Mouse (Mus musculus): ENCODE data around the gene Foxn2. TPM values are rescaled to one million over a fixed set of nuclear protein-coding genes. Genes with fewer than 3 reads are reported as not detected.
"Not testable (repeated sequence)": the region's sequence is repeated elsewhere in the genome, so short reads cannot be mapped to it uniquely, and the experiment has no call there.

The Foxn2 gene
- polyA plus RNA-seq, 1 experiment = 15.9 TPM

DNA sequence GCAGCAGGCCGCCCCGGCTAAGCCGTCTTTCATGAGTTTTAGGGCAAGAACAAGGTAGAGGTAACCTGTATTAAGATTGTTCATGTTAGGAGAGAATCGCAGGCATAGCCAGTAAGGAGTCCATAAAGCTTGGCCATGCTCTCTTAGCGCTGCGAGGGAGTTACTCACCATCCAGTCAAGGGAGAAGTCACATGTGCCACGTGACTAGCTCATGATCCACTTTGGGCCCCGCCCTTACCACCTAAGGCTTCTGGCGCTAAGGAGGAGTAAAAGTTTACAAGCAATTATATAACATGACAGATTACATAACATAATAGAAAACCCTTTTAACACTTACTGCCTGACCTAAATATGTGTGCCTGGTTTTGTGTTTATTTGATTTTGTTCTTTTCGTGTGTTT, 8.5 kb upstream of the Foxn2 start:
- Histone ChIP-seq H3K4me3 (ENCODE audit: insufficient read depth, low read depth, low read length) (no peak overlapping the region), H3K27ac (replicated peaks; ENCODE audit: low read depth, low read length) (no peak overlapping the region), H3K4me1 (ENCODE audit: control insufficient read depth, insufficient read depth, insufficient read length, low read length) (no peaks in the 10 kb centered on the region)

DNA sequence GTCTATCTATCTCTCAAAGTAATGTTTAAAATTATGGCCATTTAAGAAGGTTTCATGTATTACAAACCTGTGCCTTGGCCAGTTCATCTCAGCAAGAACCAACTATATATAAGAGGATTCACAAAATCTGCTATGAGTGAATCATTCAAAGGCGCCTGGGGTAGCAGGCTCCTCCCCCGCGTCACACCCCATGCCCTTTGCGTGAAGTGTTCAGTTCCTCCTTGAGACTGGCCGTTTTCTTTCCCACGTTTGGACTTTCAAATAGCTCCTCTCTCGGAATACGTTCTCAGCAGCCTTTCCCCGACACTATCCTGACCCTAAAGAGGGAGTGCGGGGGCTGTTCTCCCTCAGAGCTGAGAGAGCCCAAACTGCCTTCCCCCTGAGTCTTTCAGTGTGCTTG, 5.2 kb upstream of the Foxn2 start:
- H3K4me1 ChIP-seq (ENCODE audit: control insufficient read depth, insufficient read depth, insufficient read length, low read length) = no peaks in the 10 kb centered on the region
- no peak overlapping the region for H3K27ac ChIP-seq (replicated peaks; ENCODE audit: low read depth, low read length)
- no peak overlapping the region for H3K4me3 ChIP-seq (ENCODE audit: insufficient read depth, low read depth, low read length)

DNA sequence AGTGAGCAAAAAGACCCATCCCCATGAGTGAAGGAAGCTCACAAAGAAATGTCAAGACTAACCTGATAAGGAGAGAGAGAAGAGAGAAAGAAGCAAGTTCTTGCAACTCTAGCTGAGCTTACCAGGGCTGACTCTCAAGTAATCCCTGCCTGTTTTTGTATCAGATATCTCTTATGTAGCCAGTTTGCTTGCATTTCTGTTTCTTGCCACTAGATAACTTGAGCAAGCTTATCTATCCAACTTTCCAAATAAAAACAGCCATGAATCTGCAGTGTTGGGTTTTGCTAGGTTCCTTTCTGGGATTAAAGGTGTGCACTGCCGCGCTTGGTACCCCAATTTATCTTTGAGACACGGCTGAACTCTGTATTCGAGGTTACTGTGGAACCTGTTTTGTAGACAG, 4.2 kb upstream of the Foxn2 start:
- no peaks in the 10 kb centered on the region for H3K4me1 ChIP-seq (ENCODE audit: control insufficient read depth, insufficient read depth, insufficient read length, low read length)

DNA sequence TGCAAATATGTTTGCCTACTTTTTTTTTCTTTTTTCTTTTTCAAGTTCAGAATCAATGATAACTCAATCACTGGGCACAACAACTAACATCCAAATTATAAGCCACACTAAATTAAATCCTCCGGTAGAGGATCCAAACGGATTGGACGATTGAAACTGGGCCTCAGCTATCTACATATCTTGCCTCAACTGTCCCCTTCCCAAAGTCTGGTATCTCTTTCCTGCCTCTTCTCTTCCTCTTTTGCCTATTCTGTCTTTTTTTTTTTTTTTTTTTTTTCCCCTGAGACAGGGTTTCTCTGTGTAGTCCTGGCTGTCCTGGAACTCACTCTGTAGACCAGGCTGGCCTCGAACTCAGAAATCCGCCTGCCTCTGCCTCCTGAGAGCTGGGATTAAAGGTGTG, 3.8 kb upstream of the Foxn2 start:
- H3K4me3 ChIP-seq (ENCODE audit: insufficient read depth, low read depth, low read length); H3K27ac ChIP-seq (replicated peaks; ENCODE audit: low read depth, low read length); H3K4me1 ChIP-seq (ENCODE audit: control insufficient read depth, insufficient read depth, insufficient read length, low read length): not testable (repeated sequence)

More for the DNA sequence above, 4.2 kb upstream of the Foxn2 start:
- Histone ChIP-seq H3K4me3 (ENCODE audit: insufficient read depth, low read depth, low read length) (no peak overlapping the region), H3K27ac (replicated peaks; ENCODE audit: low read depth, low read length) (no peak overlapping the region)

GRCm38 (mm10) chr17:88437391-88437790, 3.1 kb upstream of the Foxn2 start:
- Histone ChIP-seq H3K4me1 (ENCODE audit: control insufficient read depth, insufficient read depth, insufficient read length, low read length) (no peaks in the 10 kb centered on the region), H3K27ac (replicated peaks; ENCODE audit: low read depth, low read length) (no peak overlapping the region), H3K4me3 (ENCODE audit: insufficient read depth, low read depth, low read length) (no peak overlapping the region)

DNA sequence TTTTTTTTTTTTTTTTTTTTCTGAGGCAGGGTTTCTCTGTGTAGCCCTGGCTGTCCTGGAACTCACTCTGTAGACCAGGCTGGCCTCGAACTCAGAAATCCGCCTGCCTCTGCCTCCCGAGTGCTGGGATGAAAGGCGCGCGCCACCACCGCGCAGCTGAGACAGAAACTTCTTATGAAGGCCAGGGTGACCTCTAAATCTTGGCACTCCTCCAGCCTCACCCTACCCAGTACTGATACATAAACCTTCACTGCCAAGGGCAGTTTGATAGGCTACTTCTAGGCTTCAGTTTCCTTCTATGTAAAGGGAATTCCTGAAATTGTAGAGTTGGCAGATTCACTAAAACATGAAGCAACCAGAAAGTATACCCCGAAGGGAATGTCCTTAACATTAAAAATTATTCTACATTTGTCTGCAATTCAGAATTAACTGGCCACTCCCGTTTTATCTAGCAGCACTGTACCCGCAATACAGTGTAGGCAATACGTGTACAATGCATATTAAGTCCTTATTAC, 918 bp upstream of the Foxn2 start:
- Histone ChIP-seq H3K27ac (replicated peaks; ENCODE audit: low read depth, low read length) (no peak overlapping the region), H3K4me3 (ENCODE audit: insufficient read depth, low read depth, low read length) (no peak overlapping the region), H3K4me1 (ENCODE audit: control insufficient read depth, insufficient read depth, insufficient read length, low read length) (no peaks in the 10 kb centered on the region)

- Histone ChIP-seq H3K4me1 (ENCODE audit: control insufficient read depth, insufficient read depth, insufficient read length, low read length) (no peaks in the 10 kb centered on the region), H3K27ac (replicated peaks; ENCODE audit: low read depth, low read length) (peak overlapping the region; percentile 89), H3K4me3 (ENCODE audit: insufficient read depth, low read depth, low read length) (peak overlapping the region; percentile 100)
These were observed 505 bp downstream of the Foxn2 start for GRCm38 (mm10) chr17:88441001-88441431.

DNA sequence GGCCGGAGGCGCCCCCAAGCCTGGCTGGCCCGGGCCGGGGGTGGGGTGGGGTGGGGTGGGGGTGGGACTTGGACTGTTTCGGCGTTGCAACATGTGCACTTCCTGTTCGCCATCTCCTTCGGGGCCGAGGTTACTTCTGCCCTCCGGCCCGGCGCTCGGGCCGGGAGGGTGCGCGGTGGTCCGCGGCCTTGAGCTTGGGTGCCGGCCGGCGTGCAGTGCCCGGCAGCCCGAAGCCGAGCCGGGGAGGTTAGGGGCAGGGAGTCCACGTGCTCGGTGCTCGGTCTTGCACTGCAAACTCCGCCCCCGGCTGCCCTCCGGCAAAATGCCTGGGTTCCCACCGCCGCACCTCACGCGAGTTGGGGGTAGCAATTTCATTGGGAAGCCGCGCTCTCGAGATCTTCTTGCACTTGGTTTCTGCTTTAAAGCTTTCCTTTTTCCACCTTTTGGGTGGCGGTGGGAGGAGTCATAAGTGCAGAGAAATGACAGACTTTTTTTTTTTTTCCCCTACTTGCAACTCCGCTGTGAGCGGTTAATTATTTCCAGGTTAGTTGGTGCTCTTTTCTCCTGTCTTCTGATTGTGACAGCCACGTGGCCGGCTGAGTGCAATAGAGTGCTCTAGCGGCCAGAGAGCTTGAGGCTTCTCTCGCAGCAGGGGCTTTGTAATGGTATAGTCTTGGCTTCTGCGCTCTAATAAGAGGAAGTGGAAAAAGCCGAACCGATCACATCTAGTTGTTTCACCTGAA, 1.1 kb downstream of the Foxn2 start:
- H3K27ac ChIP-seq (replicated peaks; ENCODE audit: low read depth, low read length) = peak overlapping the region; percentile 89
- no peaks in the 10 kb centered on the region for H3K4me1 ChIP-seq (ENCODE audit: control insufficient read depth, insufficient read depth, insufficient read length, low read length)
- peak overlapping the region; percentile 100 for H3K4me3 ChIP-seq (ENCODE audit: insufficient read depth, low read depth, low read length)

DNA sequence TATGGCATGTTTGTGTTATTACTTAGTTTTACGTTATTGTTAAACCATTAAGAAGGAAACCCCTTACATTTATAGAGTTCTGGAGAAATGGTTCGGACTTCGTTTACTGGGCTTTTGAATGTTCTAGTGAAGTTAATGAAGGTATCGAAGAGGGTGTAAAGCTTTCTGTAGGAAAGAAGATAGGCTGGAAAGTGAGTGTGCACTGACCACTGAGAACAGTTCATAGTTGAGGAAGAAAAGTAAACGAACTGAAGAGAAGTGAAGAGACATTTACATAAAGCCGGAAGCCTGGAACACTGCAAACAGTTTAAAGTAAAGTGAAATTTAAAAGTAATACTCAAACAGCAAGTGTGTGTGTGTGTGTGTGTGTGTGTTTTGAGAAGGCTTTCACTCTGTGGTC, 2.1 kb downstream of the Foxn2 start:
- no peak overlapping the region for H3K4me3 ChIP-seq (ENCODE audit: insufficient read depth, low read depth, low read length)
- no peak overlapping the region for H3K27ac ChIP-seq (replicated peaks; ENCODE audit: low read depth, low read length)
- H3K4me1 ChIP-seq (ENCODE audit: control insufficient read depth, insufficient read depth, insufficient read length, low read length) = no peaks in the 10 kb centered on the region

DNA sequence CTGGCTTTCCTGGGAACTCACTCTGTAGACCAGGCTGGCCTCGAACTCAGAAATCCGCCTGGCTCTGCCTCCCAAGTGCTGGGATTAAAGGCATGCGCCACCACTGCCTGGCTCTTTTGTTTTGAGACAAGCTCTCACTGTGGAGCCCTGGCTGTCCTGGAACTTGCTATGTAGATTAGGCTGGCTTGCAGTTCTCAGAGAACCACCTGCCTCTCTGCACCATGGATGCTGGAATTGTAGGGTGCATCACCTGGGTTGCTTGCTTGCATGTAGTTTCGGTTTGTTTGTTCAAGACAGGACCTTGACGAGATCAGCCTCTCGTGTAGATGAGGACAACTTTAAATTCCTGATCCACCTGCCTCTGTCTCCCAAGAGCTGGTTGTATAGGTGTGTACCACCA, 2.7 kb downstream of the Foxn2 start:
- H3K4me1 ChIP-seq (ENCODE audit: control insufficient read depth, insufficient read depth, insufficient read length, low read length) = no peaks in the 10 kb centered on the region
- H3K27ac ChIP-seq (replicated peaks; ENCODE audit: low read depth, low read length) = no peak overlapping the region
- no peak overlapping the region for H3K4me3 ChIP-seq (ENCODE audit: insufficient read depth, low read depth, low read length)

DNA sequence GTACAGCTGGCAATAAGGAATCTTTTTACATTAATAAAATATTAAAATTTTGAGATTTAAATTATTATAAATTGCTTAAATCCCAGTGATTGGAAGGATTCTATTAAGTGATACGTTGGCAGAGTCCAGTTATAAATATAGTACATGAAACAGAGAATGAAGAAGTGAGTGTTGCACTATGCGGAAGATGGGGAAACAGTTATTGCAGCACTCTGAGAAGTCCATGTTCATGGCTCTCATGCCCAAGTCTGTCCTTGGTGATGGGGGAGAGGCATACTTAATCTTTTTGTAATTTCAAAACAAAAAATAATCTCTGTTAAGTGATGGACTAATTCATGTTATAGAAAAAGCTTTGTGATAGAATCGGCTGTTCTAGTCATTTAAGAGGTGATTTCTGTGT, 17.6 kb downstream of the Foxn2 start:
- Histone ChIP-seq H3K4me3 (ENCODE audit: insufficient read depth, low read depth, low read length) (no peak overlapping the region), H3K27ac (replicated peaks; ENCODE audit: low read depth, low read length) (no peak overlapping the region), H3K4me1 (ENCODE audit: control insufficient read depth, insufficient read depth, insufficient read length, low read length) (no peaks in the 10 kb centered on the region)

DNA sequence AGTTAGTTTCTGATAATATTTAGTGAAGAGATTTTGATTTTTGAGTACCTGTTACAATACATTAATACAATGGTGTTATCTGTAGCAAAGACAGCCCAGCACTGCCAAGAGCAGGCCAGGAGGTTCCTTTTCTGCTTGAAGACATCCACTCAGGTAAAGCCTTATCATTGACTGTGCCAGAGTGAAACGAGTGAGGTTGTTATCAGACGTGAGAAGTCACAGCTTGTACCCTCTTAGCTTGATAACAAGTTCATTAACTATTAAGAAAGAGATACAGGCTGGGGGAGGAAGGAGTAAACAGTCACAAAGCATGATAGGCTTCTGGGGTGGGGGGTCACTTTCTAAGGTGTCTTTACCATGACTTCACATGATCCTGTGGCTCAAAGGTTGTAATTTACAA, 19.0 kb downstream of the Foxn2 start:
- 0 out of 2 replicates have a peak, but pooled peaks cover 3% of the 10 kb centered on the region for H3K4me1 ChIP-seq (ENCODE audit: control insufficient read depth, insufficient read depth, insufficient read length, low read length)
- H3K27ac ChIP-seq (replicated peaks; ENCODE audit: low read depth, low read length) = no peak overlapping the region
- H3K4me3 ChIP-seq (ENCODE audit: insufficient read depth, low read depth, low read length) = no peak overlapping the region

DNA sequence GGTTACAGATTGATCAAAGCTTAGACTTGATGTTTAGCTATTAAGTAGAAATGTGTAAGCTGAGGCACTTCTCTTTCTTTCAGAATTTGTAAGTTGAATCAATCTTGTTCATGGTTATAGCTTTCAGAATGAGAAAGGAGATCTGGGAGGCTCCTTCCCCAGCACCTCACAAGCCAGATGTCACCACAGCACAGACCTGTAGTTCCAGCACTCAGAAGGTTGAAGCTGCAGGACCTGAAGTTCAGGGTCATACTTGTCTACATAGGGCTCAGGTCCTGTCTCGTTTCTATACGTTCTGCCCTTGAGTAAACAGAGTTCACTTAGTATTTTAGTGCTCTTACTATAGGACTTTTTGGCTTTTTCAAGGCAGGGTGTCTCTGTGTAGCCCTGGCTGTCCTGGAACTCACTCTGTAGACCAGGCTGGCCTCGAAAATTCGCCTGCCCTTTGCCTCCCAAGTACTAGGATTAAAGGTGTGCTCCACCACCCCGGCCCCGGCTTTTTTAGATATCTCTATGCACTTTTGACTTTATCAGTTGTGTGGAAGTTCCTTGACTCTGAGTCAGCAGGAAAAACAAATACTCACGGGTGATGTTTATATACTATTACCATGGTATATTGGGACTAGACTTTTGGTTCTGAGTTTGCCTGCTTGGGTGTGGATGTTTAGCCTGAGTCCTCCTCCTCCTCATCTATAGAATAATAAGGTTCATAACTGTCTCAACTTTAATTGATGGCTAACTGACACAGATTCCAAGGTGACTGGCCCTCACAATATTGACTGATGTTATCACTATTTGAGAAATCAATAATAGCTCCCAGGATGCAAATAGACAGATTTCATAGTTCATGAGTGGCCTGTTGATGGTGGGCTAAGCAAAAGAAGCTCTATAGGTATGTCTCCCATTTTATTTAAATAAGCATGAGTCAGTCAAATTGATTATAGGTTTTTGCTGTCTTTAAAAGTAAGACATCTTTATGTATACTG, 19.7 kb downstream of the Foxn2 start:
- Histone ChIP-seq H3K4me3 (ENCODE audit: insufficient read depth, low read depth, low read length) (no peak overlapping the region), H3K4me1 (ENCODE audit: control insufficient read depth, insufficient read depth, insufficient read length, low read length) (0 out of 2 replicates have a peak, but pooled peaks cover 3% of the 10 kb centered on the region), H3K27ac (replicated peaks; ENCODE audit: low read depth, low read length) (no peak overlapping the region)

DNA sequence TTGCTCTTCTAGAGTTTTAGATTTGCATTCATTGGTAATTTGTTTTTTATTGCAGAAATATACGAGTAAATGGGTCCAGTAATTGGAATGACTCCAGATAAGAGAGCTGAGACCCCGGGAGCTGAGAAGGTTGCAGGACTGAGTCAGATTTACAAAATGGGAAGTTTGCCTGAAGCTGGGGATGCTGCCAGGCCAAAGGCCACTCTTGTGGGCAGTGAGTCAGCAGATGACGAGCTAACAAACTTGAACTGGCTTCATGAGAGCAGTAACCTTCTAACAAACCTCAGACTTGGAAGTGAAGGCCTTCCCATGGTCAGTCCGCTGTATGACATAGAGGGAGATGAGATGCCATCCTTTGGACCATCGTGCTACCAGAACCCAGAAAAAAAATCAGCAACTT, 22.1 kb downstream of the Foxn2 start:
- no peak overlapping the region for H3K4me3 ChIP-seq (ENCODE audit: insufficient read depth, low read depth, low read length)
- peak overlapping the region; percentile 88 for H3K27ac ChIP-seq (replicated peaks; ENCODE audit: low read depth, low read length)

GRCm38 (mm10) chr17:88466591-88466990, 26.1 kb downstream of the Foxn2 start:
- 0 out of 2 replicates have a peak, but pooled peaks cover 3% of the 10 kb centered on the region for H3K4me1 ChIP-seq (ENCODE audit: control insufficient read depth, insufficient read depth, insufficient read length, low read length)
- H3K4me3 ChIP-seq (ENCODE audit: insufficient read depth, low read depth, low read length) = no peak overlapping the region
- no peak overlapping the region for H3K27ac ChIP-seq (replicated peaks; ENCODE audit: low read depth, low read length)

More for the DNA sequence above, 22.1 kb downstream of the Foxn2 start:
- H3K4me1 ChIP-seq (ENCODE audit: control insufficient read depth, insufficient read depth, insufficient read length, low read length) = 0 out of 2 replicates have a peak, but pooled peaks cover 3% of the 10 kb centered on the region

All from brown adipose tissue, adult 24 weeks (tissue).